Mouse (Mus musculus): Measurements from ENCODE around the gene Nmnat3.

DNA sequence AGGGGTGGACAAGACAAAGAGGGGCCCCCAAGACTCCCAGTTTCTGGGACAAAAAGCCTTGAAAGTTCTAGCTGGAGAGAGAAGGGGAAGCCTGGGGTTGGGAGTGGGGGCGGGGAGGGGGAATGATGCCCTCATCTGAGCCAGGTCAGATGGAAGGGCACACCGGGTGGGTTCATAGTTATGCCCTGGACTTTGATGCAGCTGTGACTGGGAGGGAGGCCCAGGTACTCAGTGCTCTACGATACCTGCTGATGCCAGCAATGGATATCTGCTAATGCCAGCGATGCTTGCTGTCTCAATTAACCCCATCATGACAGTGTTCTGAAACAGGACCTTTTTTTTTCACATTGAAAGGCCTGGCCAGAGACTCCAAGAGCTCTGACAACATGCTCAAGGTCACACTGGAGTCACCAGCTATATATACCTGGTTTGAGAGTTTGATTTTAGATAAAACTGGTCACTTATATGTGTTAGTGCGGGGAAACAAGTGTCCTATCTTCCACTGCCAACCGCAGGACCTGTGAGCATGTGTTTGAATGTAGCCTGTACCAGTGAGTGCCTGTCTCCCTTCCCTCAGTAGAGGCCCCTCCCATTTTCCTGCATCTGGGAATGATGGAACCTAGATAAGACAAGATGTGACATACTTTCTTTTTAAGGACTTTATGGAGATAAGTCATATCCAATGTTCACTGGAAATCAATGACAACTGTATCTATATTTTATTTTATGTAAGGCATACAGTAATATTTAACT lies 25.6 kb downstream of the Nmnat3 start:
- TF ChIP-seq POLR2A (IDR thresholded peaks at IDR 0.05; ENCODE audit: control insufficient read depth, low read depth, low read length), result no peak
- TF ChIP-seq CTCF (IDR thresholded peaks at IDR 0.05; ENCODE audit: control insufficient read depth, insufficient read depth, insufficient replicate concordance, low read depth, low read length), result no peak

All from testis, adult 2 months (tissue).